Mouse (Mus musculus): Measurements from ENCODE around the gene Tasp1.

DNA sequence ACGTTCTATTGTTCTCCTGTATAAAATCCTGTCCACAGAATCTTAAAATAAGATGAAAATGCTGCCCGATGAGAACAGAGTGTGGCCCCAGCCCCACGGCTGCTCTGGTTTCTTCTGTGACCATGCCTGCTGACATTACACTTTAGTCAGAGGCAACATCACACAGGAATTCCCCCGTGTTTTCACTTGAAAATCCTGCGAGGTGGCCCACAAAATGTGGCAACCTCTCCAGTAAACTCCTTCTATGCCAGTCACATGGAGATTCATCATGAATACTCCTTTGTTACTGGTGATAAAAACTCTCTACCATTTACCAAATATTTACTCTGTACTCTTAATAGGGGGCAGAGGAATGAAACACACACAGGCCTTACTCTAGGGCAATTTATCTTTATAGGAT is 225.7 kb downstream of the Tasp1 start:
- TF ChIP-seq CTCF (IDR thresholded peaks at IDR 0.05; ENCODE audit: control insufficient read depth, insufficient read depth, insufficient replicate concordance, low read depth, low read length) = no peak
- TF ChIP-seq POLR2A (IDR thresholded peaks at IDR 0.05; ENCODE audit: control insufficient read depth, low read depth, low read length) = no peak

All from testis, adult 2 months (tissue).